In the genomic region with DNA sequence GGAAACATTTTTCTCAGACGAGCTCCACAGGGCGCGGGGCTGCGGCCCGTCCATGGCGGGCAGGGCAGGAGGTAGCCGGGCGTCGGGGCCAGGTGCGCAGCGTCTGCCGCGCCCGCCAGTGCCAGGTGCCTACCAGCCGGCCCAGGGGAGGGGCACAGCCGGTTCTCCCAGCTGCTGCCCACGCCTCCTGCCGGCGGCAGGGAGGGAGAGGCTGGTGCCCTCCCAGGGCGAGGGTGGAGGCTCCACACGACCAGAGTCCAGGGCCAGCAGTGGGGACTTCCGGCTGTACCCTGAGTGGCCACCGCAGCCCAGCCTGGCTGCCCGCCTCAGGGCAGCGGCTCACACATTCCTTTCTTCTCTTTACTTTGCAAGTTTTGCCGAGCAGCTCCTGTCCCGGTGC, we compare ENCODE assay signal across 8 mouse cellular contexts. TPM values are rescaled to one million over a fixed set of nuclear protein-coding genes. Genes with fewer than 3 reads are reported as not detected.
DNase-seq lines count a peak whose midpoint lies in the region; ATAC-seq and TF ChIP-seq lines count a peak whose summit lies in the region.

No protein-coding gene starts in this region.

- no peaks in the 10 kb centered on the region for H3K9me3 ChIP-seq in embryonic facial prominence, embryonic 14.5 days (ENCODE audit: control insufficient read depth, low read length)
- H3K9me3 ChIP-seq in kidney, postnatal 0 days (replicated peaks; ENCODE audit: low read length) = no peaks in the 10 kb centered on the region

- peak overlapping the region; percentile 42; the same call in 1 of the 2 replicates for H3K9ac ChIP-seq in embryonic facial prominence, embryonic 14.5 days (ENCODE audit: low read depth, low read length)
- H3K9ac ChIP-seq in kidney, postnatal 0 days (ENCODE audit: low read depth, low read length) = 0 out of 2 replicates have a peak overlapping the region, but pooled peaks have one; percentile 14

- peak; percentile 88 for ATAC-seq in Patski
- peak; percentile 76 for ATAC-seq in embryonic facial prominence, embryonic 14.5 days (ENCODE audit: low read depth)
- ATAC-seq in kidney, postnatal 0 days (replicated peaks; ENCODE audit: low FRiP score, low read depth) = peak; percentile 90

- no peak for TF ChIP-seq CTCF in Patski (IDR thresholded peaks at IDR 0.05)
- TF ChIP-seq CTCF in kidney, postnatal 0 days (IDR thresholded peaks at IDR 0.05; ENCODE audit: low read depth) = peak; percentile 50; the same call in 1 of the 2 replicates

- POLR2A ChIA-PET in Patski (lab: Charles Lee) = interaction anchor here (0.7 kb wide), 1 partner anchor 42 kb away, joined by 4 read pairs; no protein-coding TSS in a partner anchor

- H3K4me1 ChIP-seq in embryonic facial prominence, embryonic 14.5 days (ENCODE audit: control insufficient read depth, insufficient read depth, low read length) = no peaks in the 10 kb centered on the region
- H3K4me1 ChIP-seq in kidney, postnatal 0 days (replicated peaks; ENCODE audit: insufficient read depth, low read length) = peaks cover 5% of the 10 kb centered on the region; the same call in 1 of the 2 replicates

- under 1% methylated on average over 10 of the region's 27 CpGs for WGBS in embryonic facial prominence, embryonic 14.5 days
- 6% methylated on average over 24 of the region's 27 CpGs for WGBS in kidney, postnatal 0 days

- CTCF ChIA-PET in Patski (lab: Charles Lee) = no interaction called here

- H3K27me3 ChIP-seq in Patski = no peaks in the 10 kb centered on the region
- H3K27me3 ChIP-seq in embryonic facial prominence, embryonic 14.5 days (replicated peaks; ENCODE audit: control insufficient read depth, insufficient read depth, low read length) = peaks cover 31% of the 10 kb centered on the region
- H3K27me3 ChIP-seq in kidney, postnatal 0 days (ENCODE audit: insufficient read depth, low read length) = no peaks in the 10 kb centered on the region

- in situ Hi-C loops in Patski (cut with MboI; ENCODE audit: low pct_unique_long_range_greater_than_20kb) = no loop called here

- peak overlapping the region; percentile 18 for H3K4me3 ChIP-seq in embryonic facial prominence, embryonic 14.5 days (ENCODE audit: low read depth, low read length)
- peak overlapping the region; percentile 11; the same call in 1 of the 2 replicates for H3K4me3 ChIP-seq in kidney, postnatal 0 days (replicated peaks; ENCODE audit: low read depth, low read length)

- no peaks in the 10 kb centered on the region for H3K36me3 ChIP-seq in embryonic facial prominence, embryonic 14.5 days (ENCODE audit: control insufficient read depth, insufficient read depth, low read length)
- H3K36me3 ChIP-seq in kidney, postnatal 0 days (ENCODE audit: insufficient read depth, low read length) = no peaks in the 10 kb centered on the region

- H3K27ac ChIP-seq in embryonic facial prominence, embryonic 14.5 days (replicated peaks; ENCODE audit: low read depth, low read length) = no peak overlapping the region
- H3K27ac ChIP-seq in kidney, postnatal 0 days = no peak overlapping the region

- peak overlapping the region; percentile 46 for H3K4me2 ChIP-seq in embryonic facial prominence, embryonic 14.5 days (ENCODE audit: low read depth, low read length)
- H3K4me2 ChIP-seq in kidney, postnatal 0 days (ENCODE audit: low read length) = peak overlapping the region; percentile 51

- no peak for DNase-seq in Patski (ENCODE audit: low read depth, low spot score)
- DNase-seq in embryonic facial prominence, embryonic 14.5 days (ENCODE audit: low spot score) = peak; percentile 38
- peak; percentile 40 for DNase-seq in kidney, postnatal 0 days (ENCODE audit: low spot score)
- peak; percentile 56 for DNase-seq in lung, postnatal 10 days
- peak; percentile 45 to 63 for DNase-seq in thymus, postnatal 10 days (ENCODE audit: low spot score in 2 of 2)
- DNase-seq in cerebellum, postnatal 36 days = no peak
- no peak for DNase-seq in right cerebral cortex, adult 18-20 months
- no peak for DNase-seq in layer of hippocampus, postnatal 10 days (ENCODE audit: low spot score in 2 of 2)

RNA-seq across cellular contexts. Expression of gene Lmtk3, which starts 24.1 kb away (rescaled TPM):
- 12.0 TPM for polyA plus RNA-seq in Patski (2021)
- 0.67 and 1.5 TPM in 2 replicates for polyA plus RNA-seq in embryonic facial prominence, embryonic 14.5 days (2014; fragmentation: Nextera tagmentation; extraction: Ambion mirVana)
- 0.59 and 0.91 TPM in 2 replicates for polyA plus RNA-seq in kidney, postnatal 0 days (2015; fragmentation: Nextera tagmentation; extraction: Ambion mirVana)
- total RNA-seq in layer of hippocampus, postnatal 10 days (2021) = 100 to 1,000 TPM; 298 to 311 TPM

RNA-seq across cellular contexts. Expression of gene Sult2b1, which starts 25.1 kb away (rescaled TPM):
- 1.4 TPM for polyA plus RNA-seq in Patski (2021)
- polyA plus RNA-seq in embryonic facial prominence, embryonic 14.5 days (2014; fragmentation: Nextera tagmentation; extraction: Ambion mirVana) = 14.2 and 16.3 TPM in 2 replicates
- 3.7 and 3.9 TPM in 2 replicates for polyA plus RNA-seq in kidney, postnatal 0 days (2015; fragmentation: Nextera tagmentation; extraction: Ambion mirVana)
- total RNA-seq in layer of hippocampus, postnatal 10 days (2021) = 10 to 100 TPM; 11.8 to 12.0 TPM

RNA-seq across cellular contexts. Expression of gene Spaca4, which starts 33.8 kb away (rescaled TPM):
- polyA plus RNA-seq in Patski (2021) = not detected
- not detected in 2 replicates for polyA plus RNA-seq in embryonic facial prominence, embryonic 14.5 days (2014; fragmentation: Nextera tagmentation; extraction: Ambion mirVana)
- not detected in 2 replicates for polyA plus RNA-seq in kidney, postnatal 0 days (2015; fragmentation: Nextera tagmentation; extraction: Ambion mirVana)
- not detected for total RNA-seq in layer of hippocampus, postnatal 10 days (2021)

RNA-seq across cellular contexts. Expression of gene Fam83e, which starts 38.4 kb away (rescaled TPM):
- polyA plus RNA-seq in Patski (2021) = 0.04 TPM
- polyA plus RNA-seq in embryonic facial prominence, embryonic 14.5 days (2014; fragmentation: Nextera tagmentation; extraction: Ambion mirVana) = 0.36 and 0.39 TPM in 2 replicates
- polyA plus RNA-seq in kidney, postnatal 0 days (2015; fragmentation: Nextera tagmentation; extraction: Ambion mirVana) = 0.23 and 0.28 TPM in 2 replicates
- total RNA-seq in layer of hippocampus, postnatal 10 days (2021) = under 1 TPM; 0.34 to 0.51 TPM

RNA-seq across cellular contexts. Expression of gene Sphk2, which starts 41.6 kb away (rescaled TPM):
- 28.0 TPM for polyA plus RNA-seq in Patski (2021)
- 24.0 and 25.6 TPM in 2 replicates for polyA plus RNA-seq in embryonic facial prominence, embryonic 14.5 days (2014; fragmentation: Nextera tagmentation; extraction: Ambion mirVana)
- 20.8 and 22.3 TPM in 2 replicates for polyA plus RNA-seq in kidney, postnatal 0 days (2015; fragmentation: Nextera tagmentation; extraction: Ambion mirVana)
- 10 to 100 TPM; 27.3 to 27.7 TPM for total RNA-seq in layer of hippocampus, postnatal 10 days (2021)

Comparison
In these comparisons a context has a peak if more than half of its experiments do, and no peak if none do; other contexts are left out.
1. DNase-seq: peak in embryonic facial prominence, embryonic 14.5 days (single experiment), kidney, postnatal 0 days (single experiment), lung, postnatal 10 days (single experiment) and thymus, postnatal 10 days (2 of 2); none in Patski (single experiment), cerebellum, postnatal 36 days (0 of 2), right cerebral cortex, adult 18-20 months (single experiment) and layer of hippocampus, postnatal 10 days (0 of 2).
2. Peak in every context shown above with its lines, with median percentiles within 50 percentile points of each other: ATAC-seq.